Mouse (Mus musculus): ENCODE measurements around the gene Ddx54. TPM values are rescaled to one million over a fixed set of nuclear protein-coding genes. Genes with fewer than 3 reads are reported as not detected.

Ddx54 gene
- total RNA-seq, 2 experiments from 2014 or later = 22.2 to 24.3 TPM

DNA sequence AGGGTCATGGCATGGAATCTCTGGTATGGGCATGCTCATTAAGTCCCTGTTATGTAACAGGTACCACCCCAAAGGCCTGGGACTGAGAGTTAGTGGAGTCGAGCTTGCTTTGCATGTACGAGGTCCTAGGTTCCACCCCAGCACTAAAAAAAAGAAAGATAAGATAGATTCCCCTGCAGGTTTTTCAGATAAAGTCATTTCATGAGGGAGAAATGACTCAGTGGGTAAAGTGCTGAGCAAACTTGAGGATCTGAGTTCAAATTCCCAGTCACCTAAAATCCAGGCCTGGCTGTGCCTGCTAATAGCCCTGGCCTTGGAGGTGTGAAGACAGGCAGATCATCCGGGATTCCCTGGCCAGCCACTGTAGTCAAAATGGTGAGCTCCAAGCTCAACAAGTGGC is 59.3 kb downstream of the Ddx54 start:
- DNase-seq = no peak
- intact Hi-C loops (cut with DNase I) = no loop called here

DNA sequence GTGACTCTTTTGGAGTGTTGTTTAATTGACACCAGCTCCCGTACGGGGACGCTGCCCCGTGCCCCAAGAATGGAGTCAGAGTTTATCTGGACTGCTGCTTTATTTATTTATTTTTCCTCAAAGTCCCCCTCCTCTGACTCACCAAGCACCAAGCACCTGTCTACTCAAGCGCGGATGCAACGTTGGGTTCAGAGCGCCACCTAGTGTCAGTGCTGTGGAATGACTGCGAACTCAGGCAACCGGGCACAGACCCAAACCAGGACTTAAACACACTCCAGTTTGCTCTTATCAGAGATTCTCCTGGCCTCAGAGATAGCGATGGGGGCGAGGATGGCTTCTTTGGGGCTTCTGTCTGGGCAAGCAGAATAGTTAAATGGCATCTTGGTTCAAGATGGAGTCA is 61.1 kb downstream of the Ddx54 start:
- intact Hi-C loops (cut with DNase I) = loop anchor here (1.0 kb wide), 1 partner anchor 53 kb away; no protein-coding TSS in a partner anchor
- peak; percentile 67 for DNase-seq

DNA sequence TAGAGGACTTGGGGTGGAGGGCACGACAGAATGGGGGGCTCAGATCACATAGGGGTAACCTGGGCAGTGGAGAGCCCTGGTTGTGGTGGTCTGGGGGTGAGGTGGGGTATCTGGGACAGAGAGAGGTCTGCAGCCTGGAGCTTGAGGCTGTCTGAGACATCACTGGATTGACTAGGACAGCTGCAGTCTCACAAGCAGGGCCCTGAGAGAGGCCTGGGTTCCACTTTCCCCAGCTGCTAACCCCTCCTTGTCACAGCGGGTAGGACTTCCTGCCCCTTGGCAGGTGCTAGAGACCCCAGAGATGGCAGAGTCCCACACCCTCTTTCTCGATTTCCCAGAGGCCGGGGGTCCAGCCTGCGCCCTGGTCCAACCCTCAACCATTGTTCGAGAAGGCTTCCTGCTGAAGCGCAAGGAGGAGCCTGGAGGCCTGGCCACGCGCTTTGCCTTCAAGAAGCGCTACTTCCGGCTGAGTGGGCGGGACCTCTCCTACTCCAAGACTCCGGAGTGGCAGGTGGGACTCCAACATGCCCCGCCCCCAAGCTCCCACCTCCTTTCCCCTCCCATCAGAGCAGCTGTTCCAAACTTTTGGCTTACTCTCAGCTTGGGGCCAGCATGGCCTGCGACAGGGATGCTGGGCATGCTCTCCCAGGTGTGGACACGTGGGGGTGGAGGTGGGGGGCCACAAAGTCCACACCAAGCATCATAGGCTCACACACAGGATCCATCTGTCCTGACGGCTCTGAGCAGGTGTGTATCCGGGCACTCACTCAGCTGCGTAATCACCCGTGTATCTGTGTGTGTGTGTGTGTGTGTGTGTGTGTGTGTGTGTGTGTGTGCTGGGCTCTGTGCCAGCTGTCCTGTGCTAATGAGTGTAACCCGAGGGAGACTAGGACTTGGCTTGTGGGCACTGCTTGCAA is 61.9 kb downstream of the Ddx54 start:
- DNase-seq = no peak
- intact Hi-C loops (cut with DNase I) = no loop called here

DNA sequence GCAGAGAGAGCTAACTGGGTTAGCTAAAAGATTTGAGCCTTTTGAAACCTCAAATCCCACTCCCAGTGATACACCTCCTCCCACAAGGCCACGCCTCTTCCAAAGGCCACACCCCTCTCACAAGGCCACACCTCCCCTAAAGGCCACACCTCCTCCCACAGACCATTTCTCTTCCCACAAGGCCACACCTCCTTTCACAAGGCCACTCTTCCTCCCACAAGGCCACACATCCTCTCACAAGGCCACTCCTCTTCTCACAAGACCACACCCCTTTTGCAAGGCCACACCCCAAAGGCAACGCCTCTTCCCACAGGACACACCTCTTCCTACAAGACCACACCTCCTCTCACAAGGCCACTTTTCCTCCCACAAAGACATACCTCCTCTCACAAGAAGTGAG is 65.0 kb downstream of the Ddx54 start:
- DNase-seq = no peak
- intact Hi-C loops (cut with DNase I) = no loop called here

Other genes starting within 250 kb of the Ddx54 start
- not detected for gene Lhx5, start 181.0 kb upstream of the Ddx54 start, total RNA-seq (2021)
- 1 to 10 TPM; 8.3 to 9.1 TPM for gene Sdsl, start 139.9 kb upstream of the Ddx54 start, total RNA-seq (2021)
- 1 to 10 TPM; 1.2 to 2.2 TPM for gene Sds, start 136.2 kb upstream of the Ddx54 start, total RNA-seq (2021)
- 10 to 100 TPM; 37.3 to 49.8 TPM for gene Plbd2, start 109.1 kb upstream of the Ddx54 start, total RNA-seq (2021)
- gene Slc8b1, start 101.6 kb upstream of the Ddx54 start, total RNA-seq (2021) = 10 to 100 TPM; 12.5 to 13.9 TPM
- gene Tpcn1, start 24.1 kb upstream of the Ddx54 start, total RNA-seq (2021) = 10 to 100 TPM; 32.5 to 36.0 TPM
- gene Iqcd, start 23.7 kb upstream of the Ddx54 start, total RNA-seq (2021) = not detected
- 10 to 100 TPM; 15.0 to 17.1 TPM for gene Rita1, start 150 bp upstream of the Ddx54 start, total RNA-seq (2021)
- not detected for gene Cfap73, start 21.5 kb downstream of the Ddx54 start, total RNA-seq (2021)
- gene Rasal1, start 36.1 kb downstream of the Ddx54 start, total RNA-seq (2021) = not detected
- gene Dtx1, start 99.2 kb downstream of the Ddx54 start, total RNA-seq (2021) = 1 to 10 TPM; 1.8 to 1.9 TPM
- 1 to 10 TPM in 1 of 2 experiments, under 1 TPM in 1; 0.80 to 2.4 TPM for gene Oas2, start 137.1 kb downstream of the Ddx54 start, total RNA-seq (2021)
- gene Oas3, start 164.9 kb downstream of the Ddx54 start, total RNA-seq (2021) = under 1 TPM in 1 of 2 experiments, not detected in 1; 0.51 TPM
- not detected for gene Oas1e, start 182.8 kb downstream of the Ddx54 start, total RNA-seq (2021)
- under 1 TPM; 0.62 to 0.89 TPM for gene Oas1c, start 199.8 kb downstream of the Ddx54 start, total RNA-seq (2021)
- not detected for gene Oas1f, start 234.6 kb downstream of the Ddx54 start, total RNA-seq (2021)
- not detected for gene Oas1h, start 248.7 kb downstream of the Ddx54 start, total RNA-seq (2021)